Mouse (Mus musculus) cerebellum, adult 2 months (tissue): ENCODE measurements around the gene Teddm1a. TPM values are rescaled to one million over a fixed set of nuclear protein-coding genes. Genes with fewer than 3 reads are reported as not detected.
"Not testable (repeated sequence)": the region's sequence is repeated elsewhere in the genome, so short reads cannot be mapped to it uniquely, and the experiment has no call there.

Experiments used
- DNase-seq, 2 experiments: peaks; one replicate each; pipeline ENCODE4 v3.0.0; 2021
- H3K27ac ChIP-seq: fragments of 200-500 bp; 2 replicates; pipeline ENCODE4 v1.5.1; 2012; ENCODE audit warnings: low read length, control low read depth, inconsistent platforms; ENCODE audit not compliant: insufficient read depth
- H3K27me3 ChIP-seq: fragments of 200-500 bp; 2 replicates; pipeline ENCODE4 v1.6.1; 2012; ENCODE audit warnings: inconsistent platforms, mild to moderate bottlenecking, low read length, moderate library complexity; ENCODE audit not compliant: control insufficient read depth, insufficient read depth
- H3K4me1 ChIP-seq: fragments of 200-500 bp; 2 replicates; pipeline ENCODE4 v1.6.1; 2011; ENCODE audit warnings: low read length; ENCODE audit not compliant: control insufficient read depth, insufficient read depth
- H3K4me3 ChIP-seq: fragments of 200-500 bp; replicated peaks from 2 replicates; pipeline ENCODE3; 2011; ENCODE audit warnings: mild to moderate bottlenecking, low read depth, low read length, control low read depth; ENCODE audit not compliant: insufficient read depth
- CTCF ChIP-seq: fragments of 200-500 bp; IDR thresholded peaks from 2 replicates; pipeline ENCODE4 v1.5.1; 2011; ENCODE audit warnings: low read depth, mild to moderate bottlenecking, control low read depth, low read length, moderate library complexity, borderline replicate concordance; ENCODE audit not compliant: insufficient read depth
- POLR2A ChIP-seq: fragments of 200-500 bp; IDR thresholded peaks from 2 replicates; pipeline ENCODE4 v1.6.1; 2011; ENCODE audit warnings: low read length, control low read depth, borderline replicate concordance; ENCODE audit not compliant: insufficient read depth
- WGBS: fragments of 180-500 bp; shearing (Covaris S2); methylation state at CpG from one replicate; pipeline ENCODE4 v1.1.7; 2018; 5-methylcytosine and 5-hydroxymethylcytosine counted together
- polyA plus RNA-seq: library from polyadenylated mRNA; depleted of rRNA; stranded (reverse); fragments of >200 nt; gene quantifications from 2 replicates; pipeline ENCODE4 v1.2.3, GENCODE M21; 2012; rRNA removed

Teddm1a gene
- polyA plus RNA-seq: not detected in 2 replicates

DNA sequence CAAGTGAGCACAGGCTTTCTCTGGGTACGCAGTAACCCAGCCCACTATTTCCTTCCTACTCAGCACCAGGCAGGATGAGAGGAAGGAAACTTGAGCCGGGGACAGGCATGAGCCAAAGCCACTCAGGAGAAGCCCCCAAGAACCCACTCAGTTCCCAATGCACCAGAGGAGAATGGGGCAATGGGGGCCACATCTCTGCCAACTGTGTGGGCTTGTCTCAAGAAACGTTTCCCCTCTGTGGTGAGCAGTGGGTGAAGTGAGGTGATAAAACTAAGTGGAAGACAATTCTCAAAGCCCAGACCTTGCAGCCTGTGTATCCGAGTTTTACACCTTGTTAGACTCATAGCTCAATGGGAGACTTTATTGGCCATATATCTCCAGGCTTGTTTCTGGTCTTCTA lies at the start of gene Teddm1a:
Teddm1a (plus strand) TSS at position 301 of the 400 bp plus-strand sequence.
- Histone ChIP-seq H3K27ac (no peak within 1 kb of the TSS), H3K4me1 (no peaks in the 10 kb centered on the region), H3K27me3 (no peaks in the 10 kb centered on the region), H3K4me3 (no peak within 1 kb of the TSS)
- 67% methylated on average over 4 of the region's 4 CpGs for WGBS
- DNase-seq: no peak
- TF ChIP-seq CTCF (no peak), POLR2A (no peak)

DNA sequence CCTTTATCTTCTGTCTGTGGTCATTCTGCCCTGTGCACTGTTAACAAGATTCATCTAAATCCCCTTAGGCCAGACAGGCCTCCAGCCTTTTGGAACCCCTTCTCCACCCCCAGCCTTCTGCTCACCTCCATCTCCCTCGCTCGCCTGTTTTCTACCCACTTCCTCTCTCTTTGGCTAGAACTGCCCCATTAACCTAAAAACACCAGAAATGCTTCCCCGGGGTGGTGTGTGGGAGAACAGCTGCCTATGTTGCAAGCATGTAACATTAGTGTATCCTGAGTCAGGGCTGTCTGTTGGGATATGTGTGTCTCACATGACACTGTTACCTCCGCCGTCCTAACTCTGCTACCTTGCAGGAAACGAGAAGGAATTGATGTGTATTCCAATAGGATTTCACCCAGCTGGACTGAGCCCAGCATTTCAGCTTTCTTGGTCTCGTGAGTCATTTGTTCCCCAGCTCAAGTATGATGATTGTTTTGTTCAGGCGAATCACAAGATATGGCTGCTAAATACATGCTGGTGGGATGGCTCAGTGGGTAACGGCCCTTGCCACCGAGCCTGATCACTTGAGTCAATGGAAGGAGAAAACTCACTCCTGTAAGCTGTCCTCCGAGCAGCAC lies 49.3 kb upstream of the Teddm1a start:
- TF ChIP-seq POLR2A (no peak), CTCF (no peak)
- no peak for DNase-seq
- no peaks in the 10 kb centered on the region for H3K27me3 ChIP-seq
- H3K4me1 ChIP-seq: no peaks in the 10 kb centered on the region
- 82% methylated on average over 11 of the region's 11 CpGs for WGBS
- no peak overlapping the region for H3K27ac ChIP-seq
- no peak overlapping the region for H3K4me3 ChIP-seq

DNA sequence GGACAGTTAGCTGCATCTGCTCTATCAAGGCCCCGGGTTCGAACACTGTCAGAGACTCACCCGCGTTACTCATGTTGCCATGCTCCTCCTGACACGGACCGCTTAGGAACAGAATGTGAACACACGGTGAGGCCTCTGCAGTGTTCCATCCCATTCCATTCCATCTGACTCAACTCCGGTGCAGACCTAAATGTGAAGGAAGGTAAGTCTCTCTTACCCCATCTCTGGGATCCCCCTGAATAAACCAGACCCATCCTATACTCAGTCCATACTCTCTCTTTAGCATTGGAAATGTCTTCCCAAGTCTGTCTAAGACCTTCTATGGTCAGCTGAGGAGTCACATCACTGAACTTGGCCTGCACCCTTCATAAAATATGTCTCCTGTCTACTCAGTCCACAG lies 47.5 kb upstream of the Teddm1a start, which contains the start of gene Rgsl1:
Rgsl1 (minus strand) TSS at position 101 of the 400 bp plus-strand sequence.
- WGBS: 95% methylated on average over 8 of the region's 8 CpGs
- Histone ChIP-seq H3K27ac (no peak within 1 kb of the TSS), H3K4me3 (no peak within 1 kb of the TSS), H3K27me3 (no peaks in the 10 kb centered on the region), H3K4me1 (no peaks in the 10 kb centered on the region)
- TF ChIP-seq POLR2A: no peak
- no peak for TF ChIP-seq CTCF
- no peak for DNase-seq

DNA sequence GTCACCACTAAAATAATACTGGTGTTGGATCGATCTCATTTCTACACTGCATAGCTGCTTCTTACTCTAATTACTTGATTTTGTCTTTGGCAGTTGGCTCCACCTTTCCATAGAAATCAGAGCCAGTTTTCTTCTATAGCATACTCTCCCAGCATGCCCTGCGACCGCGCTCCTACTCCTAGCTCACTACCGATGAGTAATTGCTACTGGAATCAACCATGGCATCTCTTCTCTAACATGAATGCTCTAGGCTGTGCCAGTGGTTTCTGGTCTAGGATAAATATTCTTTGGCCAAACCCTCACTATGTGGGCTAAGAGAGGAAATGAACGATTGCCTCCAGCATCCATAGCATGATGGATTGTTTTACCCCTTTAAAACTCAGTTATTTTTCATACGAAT lies 45.1 kb upstream of the Teddm1a start:
- Histone ChIP-seq H3K4me1 (no peaks in the 10 kb centered on the region), H3K4me3 (no peak overlapping the region), H3K27ac (no peak overlapping the region), H3K27me3 (no peaks in the 10 kb centered on the region)
- no peak for DNase-seq
- WGBS: 89% methylated on average over 7 of the region's 7 CpGs
- TF ChIP-seq CTCF (no peak), POLR2A (no peak)

DNA sequence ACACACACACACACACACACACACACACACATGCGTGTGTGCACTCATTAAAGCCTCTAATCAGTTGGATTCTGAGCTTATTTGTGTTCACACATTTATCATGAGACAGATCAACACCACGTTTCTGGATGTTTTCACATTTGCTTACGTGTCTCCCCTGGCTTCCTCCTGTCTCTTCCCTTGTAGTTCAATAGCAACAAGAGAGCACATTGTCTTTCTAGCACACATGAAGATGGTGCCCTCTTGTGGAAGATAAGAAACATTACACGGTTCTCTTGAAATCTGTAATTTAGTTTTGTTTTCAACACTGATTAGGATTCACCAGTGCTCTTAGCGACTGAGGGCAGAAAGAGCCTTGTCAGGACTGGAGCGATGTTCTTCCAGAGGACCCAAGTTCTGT lies 44.7 kb upstream of the Teddm1a start:
- H3K4me1 ChIP-seq: no peaks in the 10 kb centered on the region
- no peak overlapping the region for H3K27ac ChIP-seq
- no peaks in the 10 kb centered on the region for H3K27me3 ChIP-seq
- TF ChIP-seq CTCF: peak; percentile 21; the same call in 1 of the 2 replicates
- no peak for TF ChIP-seq POLR2A
- DNase-seq: no peak
- H3K4me3 ChIP-seq: no peak overlapping the region
- 27% methylated on average over 6 of the region's 6 CpGs for WGBS

DNA sequence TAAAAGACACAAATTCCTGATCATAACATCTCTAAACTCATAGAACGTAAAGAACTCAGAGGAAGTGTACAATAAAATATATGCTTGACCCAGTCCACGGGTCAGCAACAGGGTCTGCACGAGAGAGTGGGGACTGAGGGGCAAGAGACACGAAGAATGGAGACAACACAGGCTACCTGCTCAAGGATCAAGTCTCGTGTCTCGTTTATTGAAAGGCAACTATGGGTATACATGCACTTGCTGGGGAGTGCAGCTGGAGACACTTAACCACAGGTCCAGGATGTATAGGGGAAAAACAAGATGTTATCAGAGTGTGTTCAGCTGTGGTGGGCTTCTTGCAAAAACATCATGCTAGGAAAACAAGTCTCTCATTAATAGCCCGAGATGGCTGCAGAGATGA lies 38.8 kb upstream of the Teddm1a start:
- 87% methylated on average over 7 of the region's 7 CpGs for WGBS
- not testable (repeated sequence) for H3K27me3 ChIP-seq, H3K27ac ChIP-seq, DNase-seq, H3K4me3 ChIP-seq, H3K4me1 ChIP-seq

DNA sequence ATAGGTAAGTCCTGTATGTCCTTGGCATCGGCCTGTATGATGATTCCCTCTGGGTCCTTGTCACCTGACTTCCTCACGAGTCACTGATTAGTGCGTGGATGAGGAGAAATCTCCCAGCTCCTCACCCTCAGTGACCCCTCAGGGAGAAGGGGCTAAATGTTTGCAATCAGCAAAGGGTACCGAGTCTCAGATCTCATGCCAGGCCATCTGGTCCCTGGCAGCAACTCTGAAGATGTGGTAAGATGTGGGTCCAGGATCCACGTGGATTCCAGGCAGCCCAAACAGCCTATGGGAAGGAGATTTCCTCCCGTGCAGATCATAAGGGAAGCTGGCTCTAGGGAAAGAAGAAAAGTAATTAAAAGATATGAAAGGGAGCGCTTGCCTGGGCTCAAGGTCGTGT lies 35.6 kb upstream of the Teddm1a start:
- Histone ChIP-seq H3K4me3 (no peak overlapping the region), H3K4me1 (no peaks in the 10 kb centered on the region), H3K27ac (no peak overlapping the region), H3K27me3 (no peaks in the 10 kb centered on the region)
- WGBS: 37% methylated on average over 8 of the region's 8 CpGs
- DNase-seq: no peak
- TF ChIP-seq POLR2A (no peak), CTCF (no peak)

DNA sequence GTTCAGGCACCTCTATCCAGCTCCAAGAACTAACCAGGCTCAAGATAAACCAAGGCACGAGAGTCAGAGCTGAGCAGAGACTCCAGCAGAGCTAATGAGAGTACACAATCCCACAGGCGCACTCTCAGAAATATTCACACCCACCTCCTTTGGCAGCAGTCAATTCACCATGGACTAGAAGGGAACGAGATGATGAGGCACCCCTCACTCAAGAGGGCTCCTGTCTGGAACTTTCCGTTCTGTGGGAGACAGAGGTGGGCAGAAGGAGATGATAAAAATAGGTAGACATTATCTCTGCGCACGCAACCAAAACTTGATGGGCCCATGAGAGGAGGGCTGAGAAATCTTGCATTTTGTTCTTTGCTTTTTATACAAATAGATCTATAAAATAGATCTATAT lies 17.5 kb upstream of the Teddm1a start, which contains the start of gene Teddm1b:
Teddm1b (plus strand) TSS at position 301 of the 400 bp plus-strand sequence.
- no peak for DNase-seq
- 85% methylated on average over 6 of the region's 6 CpGs for WGBS
- TF ChIP-seq POLR2A: no peak
- no peak for TF ChIP-seq CTCF
- Histone ChIP-seq H3K27ac (no peak within 1 kb of the TSS), H3K4me1 (no peaks in the 10 kb centered on the region), H3K27me3 (no peaks in the 10 kb centered on the region), H3K4me3 (no peak within 1 kb of the TSS)

DNA sequence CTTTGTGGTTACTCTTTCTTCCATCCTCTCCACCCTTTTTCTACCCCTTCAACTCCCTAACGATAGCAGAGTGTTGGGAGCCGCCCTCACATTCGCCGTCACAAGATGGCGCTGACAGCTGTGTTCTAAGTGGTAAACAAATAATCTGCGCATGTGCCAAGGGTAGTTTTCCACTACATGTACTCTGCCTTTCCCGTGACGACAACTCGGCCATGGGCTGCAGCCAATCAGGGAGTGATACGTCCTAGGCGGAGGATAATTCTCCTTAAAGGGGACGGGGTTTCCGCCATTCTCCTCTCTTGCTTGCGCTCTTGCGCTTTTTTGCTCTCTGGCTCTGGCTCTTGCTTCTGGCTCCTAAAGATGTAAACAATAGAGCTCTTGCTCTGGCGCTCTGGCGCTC lies 11.2 kb upstream of the Teddm1a start:
- H3K4me3 ChIP-seq, H3K27me3 ChIP-seq, H3K4me1 ChIP-seq, H3K27ac ChIP-seq, DNase-seq: not testable (repeated sequence)
- 94% methylated on average over 17 of the region's 17 CpGs for WGBS
